Mouse (Mus musculus): ENCODE measurements at regions not wholly inside any gene's neighbourhood (a gene's known extent, or its start where the extent isn't known, plus 50 kb on each side); places are given as distances from the start of the nearest gene placed in this dataset.

GRCm38 (mm10) chr14:120661111-120661510 is 182.9 kb downstream of the Rap2a start:
- no peak for DNase-seq (ENCODE audit: low read depth, low spot score)

GRCm38 (mm10) chr14:120669665-120670064 is 191.4 kb downstream of the Rap2a start:
- DNase-seq (ENCODE audit: low read depth, low spot score) = no peak

DNA sequence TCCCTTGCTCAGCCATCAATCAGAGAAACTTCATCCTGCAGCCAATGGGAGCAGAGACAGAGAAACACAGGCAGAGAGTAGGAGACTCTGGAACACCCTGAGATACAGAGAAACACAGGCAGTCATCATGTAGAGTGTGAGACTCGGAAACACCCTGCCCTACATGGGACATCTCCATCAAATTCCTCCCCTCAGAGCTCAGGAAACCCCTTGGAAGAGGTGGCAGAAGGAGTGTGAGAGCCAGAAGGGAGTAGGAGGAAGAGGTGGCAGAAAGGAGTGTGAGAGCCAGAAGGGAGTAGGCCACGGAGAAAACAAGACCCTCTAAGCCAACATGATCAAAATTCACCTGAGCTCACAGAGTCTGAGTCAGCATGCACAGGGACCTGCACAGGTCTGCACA is 197.5 kb downstream of the Rap2a start:
- DNase-seq (ENCODE audit: low read depth, low spot score) = no peak

GRCm38 (mm10) chr14:120678533-120678932 is 200.3 kb downstream of the Rap2a start:
- DNase-seq (ENCODE audit: low read depth, low spot score) = no peak

DNA sequence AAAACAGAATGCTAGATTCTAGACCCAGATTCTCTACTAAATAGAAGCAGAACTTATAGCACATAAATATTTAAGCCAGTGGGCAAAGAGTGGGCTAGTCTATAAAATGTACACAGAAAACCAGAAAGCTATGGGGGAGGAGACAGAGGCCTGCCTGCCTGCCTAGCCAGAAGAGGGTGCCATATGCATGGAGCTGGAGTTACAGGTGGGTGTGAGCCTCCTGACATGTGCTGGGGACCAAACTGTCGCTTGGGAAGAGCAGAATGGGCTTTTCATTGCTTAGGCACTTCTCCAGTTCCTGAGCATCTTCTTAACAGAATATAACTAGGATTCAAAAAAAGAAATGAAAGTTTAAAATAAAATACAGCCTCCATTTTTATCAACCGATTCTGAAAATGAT is 200.8 kb downstream of the Rap2a start:
- no peak for DNase-seq (ENCODE audit: low read depth, low spot score)

- no peak for DNase-seq (ENCODE audit: low read depth, low spot score)
Observed at GRCm38 (mm10) chr14:120680272-120680671, 202.0 kb downstream of the Rap2a start.

DNA sequence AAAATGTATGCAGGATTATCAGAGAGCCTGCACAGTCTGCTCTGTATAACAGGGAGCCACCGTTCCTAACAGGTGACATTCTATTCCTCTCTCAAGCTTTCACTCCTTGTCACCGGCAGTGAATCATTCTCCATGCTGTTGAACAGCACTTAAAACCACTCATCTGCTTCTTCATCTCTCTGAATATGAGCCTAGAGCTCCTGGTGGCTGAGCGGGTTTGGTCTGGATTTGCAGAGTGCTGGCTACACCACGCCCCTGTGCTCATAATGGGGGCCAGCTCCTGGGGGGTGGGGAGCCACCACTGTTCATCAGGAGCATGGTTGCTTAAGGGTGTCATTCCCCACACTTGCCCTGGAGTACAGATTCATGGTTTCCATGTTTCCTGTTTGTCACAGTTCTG is 207.0 kb downstream of the Rap2a start:
- DNase-seq (ENCODE audit: low read depth, low spot score) = no peak

DNA sequence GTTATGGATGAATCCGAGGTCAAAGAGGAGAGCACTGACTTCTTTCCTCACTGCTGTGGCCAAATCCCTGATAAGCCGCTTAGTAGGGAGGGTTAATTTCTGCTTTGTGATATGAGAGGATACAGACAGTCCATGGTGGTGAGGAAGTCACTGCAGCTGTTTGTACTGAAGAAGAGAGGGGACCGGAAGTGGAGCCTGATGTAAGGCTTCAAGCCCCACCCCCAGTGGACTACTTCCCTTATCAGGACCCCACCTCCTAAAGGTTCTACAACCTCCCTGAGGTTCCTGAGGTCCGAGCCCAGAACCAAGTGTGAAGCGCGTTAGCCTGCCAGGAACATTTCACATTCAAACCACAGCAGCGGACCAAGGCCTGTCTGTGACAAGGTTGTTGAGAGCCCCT is 207.6 kb downstream of the Rap2a start:
- DNase-seq (ENCODE audit: low read depth, low spot score) = no peak

GRCm38 (mm10) chr14:120686751-120687150 is 208.5 kb downstream of the Rap2a start:
- no peak for DNase-seq (ENCODE audit: low read depth, low spot score)

DNA sequence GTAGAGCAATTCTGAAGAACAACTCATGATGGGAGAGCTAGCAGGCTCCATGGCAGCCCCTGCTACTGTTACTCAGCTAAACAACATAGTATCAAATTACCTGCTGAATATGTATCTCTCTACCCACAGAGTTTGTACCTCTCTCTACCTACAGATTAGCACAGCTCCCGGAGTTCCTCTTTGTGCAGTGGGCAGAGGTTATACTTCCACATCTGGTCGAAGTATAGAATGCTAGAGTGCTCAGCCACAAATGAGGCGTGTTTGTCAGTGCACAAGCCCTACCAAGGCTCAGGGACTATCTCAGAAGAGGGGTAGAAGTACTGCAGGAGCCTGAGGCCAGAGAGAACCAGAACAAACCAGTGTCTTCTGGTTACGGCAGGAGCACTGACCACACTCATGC is 211.6 kb upstream of the Ipo5 start:
- DNase-seq (ENCODE audit: low read depth, low spot score) = no peak

DNA sequence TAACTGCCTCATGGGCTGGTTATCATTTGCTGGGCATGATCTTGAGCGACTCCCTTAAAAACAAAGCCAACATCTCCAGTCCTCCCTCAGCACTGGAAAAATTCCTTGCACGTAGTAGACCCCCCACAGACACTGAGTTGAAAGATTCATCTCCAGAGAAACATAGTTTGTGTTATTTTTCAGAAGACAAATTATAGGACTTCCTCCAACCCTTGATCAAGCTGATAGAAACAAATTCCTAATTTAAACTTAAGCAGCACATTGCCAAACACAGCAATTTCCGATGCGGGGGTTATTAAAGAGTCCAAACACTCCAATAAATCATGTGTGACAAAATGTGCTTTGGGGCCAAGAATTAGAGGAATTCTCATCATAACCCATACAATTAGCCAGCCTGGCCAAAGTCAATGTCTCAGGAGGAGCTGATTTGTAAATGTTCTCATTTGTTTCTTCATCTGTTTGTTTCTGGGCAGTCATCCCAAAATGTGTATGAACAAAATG is 205.7 kb upstream of the Ipo5 start:
- DNase-seq (ENCODE audit: low read depth, low spot score) = no peak

DNA sequence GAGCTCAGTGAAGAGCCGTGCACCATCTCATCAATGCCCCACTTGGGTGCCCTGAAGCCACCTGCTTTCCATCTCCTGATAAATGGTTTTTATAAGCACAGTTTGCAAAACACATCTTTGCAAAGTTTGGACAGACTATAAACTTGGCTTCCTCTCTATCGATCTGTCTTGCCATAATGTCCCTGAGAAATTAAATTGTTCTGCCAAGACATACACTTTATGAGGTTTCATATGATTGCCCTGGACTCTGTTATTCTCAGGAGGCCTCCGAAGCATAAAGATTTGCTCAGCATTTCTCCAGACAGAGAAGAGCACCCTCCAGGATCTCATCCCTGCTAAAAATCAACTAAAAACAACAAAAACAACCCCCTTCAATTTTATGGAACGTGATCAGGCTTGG is 200.2 kb upstream of the Ipo5 start:
- DNase-seq (ENCODE audit: low read depth, low spot score) = no peak

- no peak for DNase-seq (ENCODE audit: low read depth, low spot score)
Observed at GRCm38 (mm10) chr14:120720464-120721445, 190.3 kb upstream of the Ipo5 start.

DNA sequence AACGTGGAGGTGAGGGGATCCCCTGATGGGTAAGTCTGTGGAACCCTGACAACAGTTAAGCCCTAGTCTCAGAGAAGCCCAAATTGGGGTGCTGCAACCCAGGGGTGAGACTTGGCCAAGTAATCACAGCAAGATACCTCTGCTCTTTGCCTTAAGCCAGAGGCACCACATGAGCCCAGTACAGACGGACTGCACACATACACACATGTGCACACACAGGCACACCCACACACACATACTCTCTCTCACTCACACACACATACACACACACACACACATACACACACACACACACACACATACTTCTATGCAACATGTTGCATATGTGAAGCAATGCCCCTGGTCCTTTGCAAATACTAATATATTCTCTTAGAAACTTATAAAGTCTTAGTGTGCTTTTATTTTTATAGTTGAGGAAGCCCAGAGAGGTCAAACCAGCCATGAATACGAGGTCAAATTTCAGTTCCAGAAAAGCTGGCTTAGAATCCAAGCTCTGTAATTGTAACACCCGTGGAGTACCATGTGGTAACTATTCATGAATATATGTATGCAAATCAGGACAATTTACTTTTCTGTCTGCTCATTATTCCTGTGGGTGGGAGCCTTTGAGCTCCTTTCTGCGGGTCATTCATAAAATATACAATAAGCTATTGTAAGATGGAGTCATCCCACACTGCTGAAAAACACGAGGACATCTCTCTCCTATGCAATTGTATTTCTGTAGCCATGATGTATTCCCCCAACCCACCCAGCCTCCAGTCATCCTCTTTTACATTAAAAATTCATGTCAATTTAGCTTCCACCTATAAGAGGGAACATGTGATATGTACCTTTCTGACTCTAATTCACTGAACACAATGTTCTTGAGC is 189.2 kb upstream of the Ipo5 start:
- no peak for DNase-seq (ENCODE audit: low read depth, low spot score)

GRCm38 (mm10) chr14:120722546-120723112 is 188.4 kb upstream of the Ipo5 start:
- no peak for DNase-seq (ENCODE audit: low read depth, low spot score)

DNA sequence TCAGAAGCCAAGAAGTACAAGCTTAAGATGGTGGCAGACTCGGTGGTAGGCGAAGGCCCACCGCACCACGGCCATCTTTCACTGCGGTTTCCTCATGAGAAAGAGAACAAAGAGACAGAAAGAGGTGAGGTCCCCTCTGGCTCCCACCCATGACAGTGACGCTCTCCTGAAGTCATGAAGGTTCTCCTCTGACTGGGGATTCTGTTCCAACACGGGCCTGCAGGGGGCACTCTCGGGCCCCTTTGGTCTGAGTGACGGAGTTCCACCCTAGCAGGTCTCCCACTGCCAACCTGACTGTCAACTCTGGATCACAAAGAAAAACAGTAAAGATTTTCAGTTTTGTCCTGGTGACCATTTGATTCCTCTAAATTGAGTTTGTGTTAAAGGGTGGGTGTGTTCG is 182.9 kb upstream of the Ipo5 start:
- no peak for DNase-seq (ENCODE audit: low read depth, low spot score)

GRCm38 (mm10) chr14:120730226-120730625 is 180.8 kb upstream of the Ipo5 start:
- no peak for DNase-seq (ENCODE audit: low read depth, low spot score)

- DNase-seq (ENCODE audit: low read depth, low spot score) = no peak
Observed at GRCm38 (mm10) chr14:120731679-120732281, 179.2 kb upstream of the Ipo5 start.

DNA sequence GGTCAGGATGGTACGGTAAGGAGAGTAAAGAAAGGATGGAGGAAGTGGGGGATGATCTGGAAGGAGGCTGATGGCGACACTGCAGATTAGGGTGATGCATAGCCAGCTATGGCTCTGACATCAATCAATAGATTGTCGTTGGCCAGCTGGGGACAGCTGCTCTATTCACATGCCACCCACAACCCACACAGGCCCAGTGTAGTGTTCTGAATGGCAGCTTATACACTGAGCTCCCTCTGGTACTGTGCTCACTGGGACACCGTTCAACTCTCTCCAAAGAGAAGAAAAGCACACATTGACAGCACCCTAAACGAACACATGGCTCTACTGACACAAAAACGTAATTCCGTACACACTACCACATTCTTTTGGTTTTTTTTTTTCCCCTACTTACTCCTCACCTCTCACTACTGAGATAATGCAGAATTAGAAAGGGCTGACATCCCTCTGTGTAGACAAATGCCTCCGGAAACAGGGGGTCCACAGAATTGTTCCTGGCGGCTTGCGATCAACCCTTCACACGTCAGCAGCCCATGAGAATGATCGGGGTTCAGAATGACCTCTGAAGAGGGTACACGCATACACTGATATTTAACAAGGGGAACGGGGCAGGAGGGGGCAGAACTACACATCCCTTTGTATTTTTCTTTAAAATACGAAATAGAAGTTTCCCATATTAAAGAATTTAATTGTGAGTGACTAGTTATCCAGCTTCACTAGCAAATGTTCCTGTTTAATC is 178.5 kb upstream of the Ipo5 start:
- DNase-seq (ENCODE audit: low read depth, low spot score) = no peak

GRCm38 (mm10) chr14:120741492-120742054 is 169.5 kb upstream of the Ipo5 start:
- DNase-seq (ENCODE audit: low read depth, low spot score) = no peak

DNA sequence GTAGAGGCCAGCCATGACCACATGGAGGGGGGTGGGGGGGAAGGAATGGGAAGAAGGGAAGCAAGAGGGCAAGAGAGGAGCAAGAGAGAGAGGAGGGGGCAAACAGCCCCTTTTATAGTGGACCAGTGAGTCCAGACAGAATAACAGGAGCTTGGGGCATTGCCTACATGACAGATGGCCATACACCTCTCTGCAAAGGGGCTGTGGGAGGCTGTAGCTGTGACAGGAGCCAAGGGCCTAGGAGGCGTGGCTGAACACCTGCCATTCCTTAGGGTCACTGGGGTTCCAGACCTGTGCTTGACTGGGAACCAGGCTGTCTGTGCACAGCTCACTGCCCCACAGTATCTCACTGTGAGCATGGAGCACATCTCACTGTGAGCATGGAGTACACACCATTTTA is 157.0 kb upstream of the Ipo5 start:
- DNase-seq (ENCODE audit: low read depth, low spot score) = no peak

Measured in embryo, embryonic 11.5 days (tissue).